Mouse (Mus musculus) liver, embryonic 14.5 days (tissue): ENCODE results near the gene Mrpl21. TPM values are rescaled to one million over a fixed set of nuclear protein-coding genes. Genes with fewer than 3 reads are reported as not detected.

Source experiments
- ATAC-seq: fragments of 200-750 bp; cut with Nextera tagmentation; 2 replicates; pipeline ENCODE4 v1.8.0; 2017; ENCODE audit warnings: moderate number of reproducible peaks, mild to moderate bottlenecking, moderate library complexity; ENCODE audit not compliant: insufficient read depth
- DNase-seq, 3 experiments: peaks; one replicate each; pipeline ENCODE4 v3.0.0-alpha.2; 2012 to 2013; ENCODE audit warnings: low read depth in 3 of 3, low spot score in 3 of 3
- H3K27ac ChIP-seq: fragments of 300-500 bp; sonication (generic); 2 replicates; pipeline ENCODE4 v1.5.1; 2014; ENCODE audit warnings: moderate library complexity, mild to moderate bottlenecking, control low read depth, inconsistent platforms
- H3K27me3 ChIP-seq: fragments of 300-500 bp; sonication (generic); 2 replicates; pipeline ENCODE4 v1.6.1; 2014; ENCODE audit warnings: mild to moderate bottlenecking, low read length, moderate library complexity; ENCODE audit not compliant: control insufficient read depth, insufficient read depth
- H3K36me3 ChIP-seq: fragments of 300-500 bp; sonication (generic); replicated peaks from 2 replicates; pipeline ENCODE4 v1.6.1; 2014; ENCODE audit warnings: low read depth; ENCODE audit not compliant: control insufficient read depth, insufficient read depth
- H3K4me1 ChIP-seq, 2 experiments: fragments of 200-500 bp in 1 of 2; fragments of 300-500 bp in 1 of 2; sonication (generic) in 1 of 2; replicated peaks; 2 replicates each; pipeline ENCODE4 v1.6.1; 2012 to 2014; ENCODE audit warnings: antibody characterized with exemption in 1 of 2, inconsistent platforms in 1 of 2, low read length in 1 of 2; ENCODE audit not compliant: control insufficient read depth in 2 of 2, insufficient read depth in 2 of 2
- H3K4me2 ChIP-seq: fragments of 300-500 bp; sonication (generic); 2 replicates; pipeline ENCODE4 v1.6.1; 2014; ENCODE audit warnings: low read depth, mild to moderate bottlenecking, control low read depth, moderate library complexity
- H3K4me3 ChIP-seq, 2 experiments: fragments of 200-500 bp in 1 of 2; fragments of 300-500 bp in 1 of 2; sonication (generic) in 1 of 2; 2 replicates each; pipeline ENCODE4 v1.5.1; 2012 to 2014; ENCODE audit warnings: low read depth in 2 of 2, low read length in 2 of 2, mild to moderate bottlenecking in 2 of 2, control low read depth in 1 of 2, inconsistent platforms in 1 of 2, moderate library complexity in 1 of 2; ENCODE audit not compliant: insufficient read depth in 1 of 2
- H3K9ac ChIP-seq: fragments of 300-500 bp; sonication (generic); replicated peaks from 2 replicates; pipeline ENCODE4 v1.6.1; 2014; ENCODE audit warnings: mild to moderate bottlenecking, control low read depth, moderate library complexity
- H3K9me3 ChIP-seq: fragments of 300-500 bp; sonication (generic); 2 replicates; pipeline ENCODE4 v1.6.1; 2016; ENCODE audit warnings: low read length, mixed read lengths; ENCODE audit not compliant: control insufficient read depth
- CTCF ChIP-seq: IDR thresholded peaks from 2 replicates; pipeline ENCODE4 v1.5.1; 2016; ENCODE audit warnings: antibody characterized with exemption, low read depth, control low read depth
- EP300 ChIP-seq: IDR thresholded peaks from 2 replicates; pipeline ENCODE4 v1.6.1; 2016; ENCODE audit warnings: antibody characterized with exemption, low read depth
- WGBS: fragments of 180-500 bp; shearing (Covaris S2); extraction: QIAGEN DNeasy Blood & Tissue Kit; methylation state at CpG from one replicate; pipeline ENCODE4 v1.1.7; 2014; ENCODE audit not compliant: insufficient replicate concordance; 5-methylcytosine and 5-hydroxymethylcytosine counted together
- polyA plus RNA-seq, 2 experiments: library from polyadenylated mRNA; depleted of rRNA in 1 of 2; stranded (reverse) in 1 of 2; unstranded in 1 of 2; fragments of >200 nt; fragmentation: Nextera tagmentation in 1 of 2; extraction: Ambion mirVana in 1 of 2; gene quantifications; 2 replicates each; pipeline versions ENCODE4 v1.2.1 to v1.2.3; 2012 to 2014

Mrpl21 gene
- 21.5 and 36.2 TPM in 2 replicates for polyA plus RNA-seq (2012; rRNA removed)
- 67.9 and 73.2 TPM in 2 replicates for polyA plus RNA-seq (2014; fragmentation: Nextera tagmentation; extraction: Ambion mirVana)

GRCm38 (mm10) chr19:3282572-3283467 lies at the start of gene Mrpl21, which contains the start of gene Ighmbp2:
Gene Mrpl21, plus strand, starts transcription at chr19:3282901.
Gene Ighmbp2, minus strand, starts transcription at chr19:3283017.
- ATAC-seq (peak; percentile 87), DNase-seq (peak; percentile 72 to 79 (median 75))
- Histone ChIP-seq H3K36me3 (peaks cover 3% of the 10 kb centered on the region; the same call in 1 of the 2 replicates), H3K4me3 (peak within 1 kb of the TSS; percentile 66 to 83), H3K4me1 (peaks cover 10 to 11% of the 10 kb centered on the region in 2 experiments), H3K9me3 (no peaks in the 10 kb centered on the region), H3K9ac (peak within 1 kb of the TSS; percentile 87), H3K27ac (peak within 1 kb of the TSS; percentile 25), H3K27me3 (no peaks in the 10 kb centered on the region), H3K4me2 (peak within 1 kb of the TSS; percentile 80)
- under 1% methylated on average over 49 of the region's 49 CpGs for WGBS
- TF ChIP-seq CTCF = peak; percentile 6; the same call in 1 of the 2 replicates
- TF ChIP-seq EP300 = no peak

DNA sequence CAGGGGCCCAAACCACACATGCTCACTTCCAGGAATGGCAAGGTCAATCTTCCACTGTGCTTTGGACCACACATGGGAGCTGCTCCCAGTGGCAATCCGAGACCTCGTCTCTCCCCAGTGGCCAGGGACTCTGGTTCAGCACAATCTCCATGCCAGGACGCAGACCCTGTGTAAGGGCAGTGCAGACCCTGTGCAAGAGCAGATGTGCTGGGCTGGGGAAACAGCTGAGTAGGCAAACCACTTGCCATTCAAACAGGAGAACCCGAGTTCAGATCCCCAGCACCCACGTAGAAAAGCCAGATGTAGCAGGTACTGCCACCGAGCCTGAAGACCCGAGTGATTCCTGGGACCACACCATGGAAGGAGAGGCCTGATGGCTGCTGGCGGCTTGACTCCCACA lies 22.7 kb upstream of the Mrpl21 start:
- Histone ChIP-seq H3K4me1 (no peaks in the 10 kb centered on the region), H3K9ac (no peak overlapping the region), H3K4me2 (no peak overlapping the region), H3K36me3 (peaks cover 4% of the 10 kb centered on the region), H3K9me3 (no peaks in the 10 kb centered on the region), H3K4me3 (no peak overlapping the region), H3K27ac (no peak overlapping the region), H3K27me3 (no peaks in the 10 kb centered on the region)
- no peak for ATAC-seq
- no peak for DNase-seq
- TF ChIP-seq EP300 (no peak), CTCF (no peak)
- WGBS = 76% methylated on average over 8 of the region's 8 CpGs

- WGBS = 63% methylated on average over 3 of the region's 3 CpGs
- Histone ChIP-seq H3K27me3 (no peaks in the 10 kb centered on the region), H3K4me1 (no peaks in the 10 kb centered on the region), H3K27ac (no peak overlapping the region), H3K9ac (no peak overlapping the region), H3K36me3 (peaks cover 4% of the 10 kb centered on the region), H3K9me3 (no peaks in the 10 kb centered on the region), H3K4me2 (no peak overlapping the region), H3K4me3 (no peak overlapping the region)
- no peak for ATAC-seq
- TF ChIP-seq EP300 = no peak
- TF ChIP-seq CTCF = no peak
- DNase-seq = no peak
Measured at GRCm38 (mm10) chr19:3260591-3260990, 22.1 kb upstream of the Mrpl21 start.

DNA sequence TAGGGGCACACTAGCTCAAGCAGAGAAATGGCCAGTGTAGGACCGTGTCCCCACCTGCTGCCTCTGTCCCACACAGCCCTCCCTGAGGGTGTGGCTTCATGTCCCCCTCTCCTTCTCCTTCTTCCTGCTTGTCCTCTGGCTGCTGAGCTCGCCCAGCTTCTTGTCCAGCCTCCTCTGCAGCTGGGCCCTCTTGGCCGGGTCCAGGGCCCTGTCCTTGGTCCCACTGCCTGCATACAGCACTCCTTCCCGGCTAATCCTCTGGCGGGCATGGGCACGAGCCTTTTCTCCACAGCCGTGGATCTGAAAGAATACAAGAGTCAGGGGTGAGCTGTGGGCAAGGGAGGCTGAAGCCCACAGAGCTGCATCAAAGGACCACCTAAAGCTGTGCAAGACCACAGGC lies 21.4 kb upstream of the Mrpl21 start:
- no peak for TF ChIP-seq CTCF
- TF ChIP-seq EP300 = no peak
- H3K4me1 ChIP-seq = no peaks in the 10 kb centered on the region
- DNase-seq = no peak
- ATAC-seq = no peak
- peaks cover 6% of the 10 kb centered on the region for H3K36me3 ChIP-seq
- no peak overlapping the region for H3K4me2 ChIP-seq
- no peaks in the 10 kb centered on the region for H3K27me3 ChIP-seq
- no peak overlapping the region for H3K27ac ChIP-seq
- WGBS = 67% methylated on average over 7 of the region's 7 CpGs
- no peak overlapping the region for H3K4me3 ChIP-seq
- no peak overlapping the region for H3K9ac ChIP-seq
- H3K9me3 ChIP-seq = no peaks in the 10 kb centered on the region
